ENCODE assay signal across 8 mouse cellular contexts in the genomic region with DNA sequence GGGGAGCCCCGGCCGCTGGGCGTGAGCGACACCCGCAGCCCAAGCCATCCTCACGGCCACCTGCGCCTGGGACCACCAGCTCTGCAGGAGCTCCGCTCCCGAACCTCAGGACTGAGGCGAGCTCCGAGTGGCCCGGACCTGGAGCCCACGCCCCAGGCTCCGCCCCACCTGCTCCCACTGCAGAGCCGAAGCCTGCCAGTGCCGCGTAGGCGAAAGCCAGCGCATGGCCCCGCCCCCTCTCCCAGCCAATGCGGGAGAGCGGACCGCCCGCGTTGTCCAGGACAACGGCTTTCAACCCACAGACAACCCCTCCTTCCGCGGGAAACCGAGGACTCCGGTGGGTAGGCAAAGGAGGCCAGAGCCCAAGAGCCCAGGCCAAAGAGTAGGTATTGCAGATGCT. TPM values are rescaled to one million over a fixed set of nuclear protein-coding genes. Genes with fewer than 3 reads are reported as not detected.
DNase-seq lines count a peak whose midpoint lies in the region; ATAC-seq and TF ChIP-seq lines count a peak whose summit lies in the region.

No protein-coding gene starts in this region.

- H3K4me2 ChIP-seq in lung, embryonic 15.5 days, result peak overlapping the region; percentile 95

- TF ChIP-seq POLR2A in thymus, adult 2 months (IDR thresholded peaks at IDR 0.05; ENCODE audit: control insufficient read depth, extremely low read depth, insufficient read depth, low read length, poor library complexity), result no peak

- H3K27me3 ChIP-seq in hindbrain, embryonic 10.5 days (ENCODE audit: insufficient read depth, poor library complexity, severe bottlenecking), result no peaks in the 10 kb centered on the region
- H3K27me3 ChIP-seq in lung, embryonic 15.5 days, result no peaks in the 10 kb centered on the region
- no peaks in the 10 kb centered on the region for H3K27me3 ChIP-seq in thymus, adult 2 months (ENCODE audit: control insufficient read depth, insufficient read depth, low read length)

- H3K36me3 ChIP-seq in ES-E14 (ENCODE audit: control insufficient read depth, insufficient read depth, low read length, poor library complexity, severe bottlenecking), result peaks cover 6% of the 10 kb centered on the region
- peaks cover 53% of the 10 kb centered on the region for H3K36me3 ChIP-seq in hindbrain, embryonic 10.5 days
- peaks cover 35% of the 10 kb centered on the region for H3K36me3 ChIP-seq in lung, embryonic 15.5 days
- H3K36me3 ChIP-seq in thymus, adult 2 months (ENCODE audit: control insufficient read depth, insufficient read depth, low read length), result peaks cover 20% of the 10 kb centered on the region

- H3K4me1 ChIP-seq in ES-E14 (ENCODE audit: control insufficient read depth in 2 of 2, insufficient read depth in 2 of 2, low read length in 2 of 2, poor library complexity in 1 of 2), result peaks cover 0 to 23% of the 10 kb centered on the region in 2 experiments; a peak in 3 of 4 replicates
- peaks cover 64% of the 10 kb centered on the region for H3K4me1 ChIP-seq in hindbrain, embryonic 10.5 days (replicated peaks)
- H3K4me1 ChIP-seq in lung, embryonic 15.5 days, result peaks cover 38% of the 10 kb centered on the region
- peaks cover 41% of the 10 kb centered on the region for H3K4me1 ChIP-seq in thymus, adult 2 months (replicated peaks; ENCODE audit: control insufficient read depth, insufficient read depth, low read length)

- peak; percentile 87 for DNase-seq in ES-E14 (ENCODE audit: low read depth, low spot score)
- peak; percentile 96 to 97 for DNase-seq in cerebellum, adult 18-20 months
- peak; percentile 91 for DNase-seq in hindbrain, embryonic 10.5 days (ENCODE audit: low spot score)
- peak; percentile 70 for DNase-seq in layer of hippocampus, adult 9-10 months (ENCODE audit: low spot score)
- DNase-seq in ovary, adult 18-20 months (ENCODE audit: low spot score), result peak; percentile 92
- peak; percentile 87 for DNase-seq in thymus, adult 2 months

- H3K27ac ChIP-seq in ES-E14 (ENCODE audit: insufficient read depth, low read depth, low read length, poor library complexity, severe bottlenecking), result no peak overlapping the region
- peak overlapping the region; percentile 87 for H3K27ac ChIP-seq in hindbrain, embryonic 10.5 days
- H3K27ac ChIP-seq in lung, embryonic 15.5 days, result peak overlapping the region; percentile 98; the same call in 1 of the 2 replicates
- no peak overlapping the region for H3K27ac ChIP-seq in thymus, adult 2 months (ENCODE audit: control insufficient read depth, insufficient read depth, low read length)

- TF ChIP-seq CTCF in thymus, adult 2 months (IDR thresholded peaks at IDR 0.05; ENCODE audit: borderline replicate concordance, control insufficient read depth, extremely low read depth, insufficient read depth, low read length, poor library complexity), result peak; percentile 59; the same call in 1 of the 2 replicates

- H3K9ac ChIP-seq in ES-E14 (ENCODE audit: insufficient read depth, low read depth, low read length, poor library complexity, severe bottlenecking), result peak overlapping the region; percentile 24; the same call in 1 of the 2 replicates
- H3K9ac ChIP-seq in lung, embryonic 15.5 days, result peak overlapping the region; percentile 64

- under 1% methylated on average over 30 of the region's 30 CpGs for WGBS in hindbrain, embryonic 10.5 days
- WGBS in lung, embryonic 15.5 days, result under 1% methylated on average over 30 of the region's 30 CpGs
- under 1% methylated on average over 30 of the region's 30 CpGs for WGBS in thymus, adult 2 months

- H3K4me3 ChIP-seq in ES-E14 (ENCODE audit: insufficient read depth in 1 of 2, low read depth in 1 of 2, low read length in 2 of 2, poor library complexity in 1 of 2, severe bottlenecking in 1 of 2), result peak overlapping the region; percentile 68 to 75
- peak overlapping the region; percentile 98 for H3K4me3 ChIP-seq in hindbrain, embryonic 10.5 days
- H3K4me3 ChIP-seq in lung, embryonic 15.5 days, result peak overlapping the region; percentile 95
- peak overlapping the region; percentile 47 for H3K4me3 ChIP-seq in thymus, adult 2 months (ENCODE audit: control insufficient read depth, insufficient read depth, low read length)

- peak; percentile 66 for ATAC-seq in frontal cortex, adult (ENCODE audit: low TSS enrichment)
- peak; percentile 83 for ATAC-seq in lung, embryonic 15.5 days (ENCODE audit: borderline replicate concordance, extremely low read depth, low FRiP score, low TSS enrichment)

- in situ Hi-C loops in ES-E14 (cut with MboI; ENCODE audit: low sequenced_read_pairs in 2 of 2, unreplicated experiment in 2 of 2), result no loop called here

- no peaks in the 10 kb centered on the region for H3K9me3 ChIP-seq in ES-E14 (ENCODE audit: control insufficient read depth, insufficient read depth, low read depth, low read length)
- H3K9me3 ChIP-seq in hindbrain, embryonic 10.5 days, result no peaks in the 10 kb centered on the region
- H3K9me3 ChIP-seq in lung, embryonic 15.5 days, result no peaks in the 10 kb centered on the region

TF ChIP-seq in ES-E14, 5 proteins besides CTCF, POLR2A, EP300 and RAD21:
- no peak for TF ChIP-seq ZNF384 (IDR thresholded peaks at IDR 0.05; ENCODE audit: low read depth, low read length)
- no peak for TF ChIP-seq MAFK (IDR thresholded peaks at IDR 0.05; ENCODE audit: insufficient read depth, low read depth, low read length)
- TF ChIP-seq ZC3H11A (IDR thresholded peaks at IDR 0.05; ENCODE audit: borderline replicate concordance, low read depth, low read length), result no peak
- TF ChIP-seq CHD2 (IDR thresholded peaks at IDR 0.05; ENCODE audit: low read depth, low read length), result no peak
- no peak for TF ChIP-seq HCFC1 (IDR thresholded peaks at IDR 0.05; ENCODE audit: borderline replicate concordance, insufficient read depth, low read length)
TF ChIP-seq in ES-E14: peak in this region for 0.

RNA-seq across cellular contexts. Expression of a gene that starts 2.8 kb away (rescaled TPM):
- total RNA-seq in ES-E14 (2012; rRNA removed), result 41.6 and 51.4 TPM in 2 replicates
- 13.7 and 14.5 TPM in 2 replicates for polyA plus RNA-seq in hindbrain, embryonic 10.5 days (2016; fragmentation: Nextera tagmentation; extraction: Ambion mirVana)
- polyA plus RNA-seq in lung, embryonic 15.5 days (2015; fragmentation: Nextera tagmentation; extraction: Ambion mirVana), result 14.7 and 14.8 TPM in 2 replicates
- polyA plus RNA-seq in thymus, adult 2 months (2012; rRNA removed), result 109 and 123 TPM in 2 replicates

RNA-seq across cellular contexts. Expression of a gene that starts 38.1 kb away (rescaled TPM):
- 222 and 241 TPM in 2 replicates for total RNA-seq in ES-E14 (2012; rRNA removed)
- polyA plus RNA-seq in hindbrain, embryonic 10.5 days (2016; fragmentation: Nextera tagmentation; extraction: Ambion mirVana), result 181 and 189 TPM in 2 replicates
- polyA plus RNA-seq in lung, embryonic 15.5 days (2015; fragmentation: Nextera tagmentation; extraction: Ambion mirVana), result 164 TPM in 2 replicates
- 53.9 and 61.4 TPM in 2 replicates for polyA plus RNA-seq in thymus, adult 2 months (2012; rRNA removed)

RNA-seq across cellular contexts. Expression of a gene that starts 47.5 kb away (rescaled TPM):
- 1.0 and 1.8 TPM in 2 replicates for total RNA-seq in ES-E14 (2012; rRNA removed)
- 0.52 and 1.5 TPM in 2 replicates for polyA plus RNA-seq in hindbrain, embryonic 10.5 days (2016; fragmentation: Nextera tagmentation; extraction: Ambion mirVana)
- 3.6 TPM in 2 replicates for polyA plus RNA-seq in lung, embryonic 15.5 days (2015; fragmentation: Nextera tagmentation; extraction: Ambion mirVana)
- polyA plus RNA-seq in thymus, adult 2 months (2012; rRNA removed), result 10.4 and 11.1 TPM in 2 replicates

Comparison
In these comparisons a context has a peak if more than half of its experiments do, and no peak if none do; other contexts are left out.
1. H3K27ac ChIP-seq: peak in hindbrain, embryonic 10.5 days (single experiment) and lung, embryonic 15.5 days (single experiment); none in ES-E14 (single experiment) and thymus, adult 2 months (single experiment).
2. H3K4me3 ChIP-seq: peak in every context shown above with its lines; median percentile 98 in hindbrain, embryonic 10.5 days; 95 in lung, embryonic 15.5 days; 72 in ES-E14; 47 in thymus, adult 2 months.
3. Peak in every context shown above with its lines, with median percentiles within 50 percentile points of each other: DNase-seq.